Mouse (Mus musculus) thymus, postnatal 14 days (tissue): ENCODE data around the gene Cramp1l.

ENCODE experiments used
- DNase-seq: peaks from one replicate; pipeline ENCODE4 v3.0.0; 2021

Cramp1l gene

DNA sequence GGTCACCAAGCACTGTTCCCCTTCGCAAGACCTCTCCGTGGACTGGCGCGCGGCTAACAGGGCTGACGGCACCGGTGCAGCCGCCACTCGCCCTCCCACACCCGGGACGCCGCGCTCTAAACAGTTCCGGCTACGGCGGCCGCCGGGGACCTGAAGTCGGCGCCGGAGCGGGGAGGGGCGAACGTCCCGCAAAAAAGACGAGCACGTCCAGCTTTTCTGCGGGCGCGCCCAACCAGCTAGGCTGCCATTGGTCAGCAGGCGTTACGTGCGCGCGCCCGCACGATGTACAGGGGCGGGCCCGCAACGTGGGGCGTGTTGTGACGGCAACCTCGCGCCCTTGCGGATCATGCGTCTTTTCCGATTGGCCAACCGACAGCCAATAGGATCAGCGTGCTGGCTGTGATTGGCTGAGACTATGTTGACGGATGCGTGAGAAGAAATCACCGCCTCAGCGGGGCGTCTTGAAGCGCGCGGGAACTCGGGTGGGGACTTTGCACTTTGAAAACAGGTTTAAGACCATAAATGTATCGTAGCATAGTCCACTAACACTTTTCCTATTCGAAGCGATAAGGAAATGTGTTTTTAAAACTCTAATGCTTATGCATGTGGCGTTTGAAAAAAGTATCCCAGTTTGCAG lies at the start of gene Cramp1l, which contains the start of gene Ift140:
Gene Cramp1l, minus strand, starts transcription at position 134 of the 637 bp plus-strand sequence.
Gene Ift140, plus strand, starts transcription at position 431 of the 637 bp plus-strand sequence.
- DNase-seq: peak; percentile 98

DNA sequence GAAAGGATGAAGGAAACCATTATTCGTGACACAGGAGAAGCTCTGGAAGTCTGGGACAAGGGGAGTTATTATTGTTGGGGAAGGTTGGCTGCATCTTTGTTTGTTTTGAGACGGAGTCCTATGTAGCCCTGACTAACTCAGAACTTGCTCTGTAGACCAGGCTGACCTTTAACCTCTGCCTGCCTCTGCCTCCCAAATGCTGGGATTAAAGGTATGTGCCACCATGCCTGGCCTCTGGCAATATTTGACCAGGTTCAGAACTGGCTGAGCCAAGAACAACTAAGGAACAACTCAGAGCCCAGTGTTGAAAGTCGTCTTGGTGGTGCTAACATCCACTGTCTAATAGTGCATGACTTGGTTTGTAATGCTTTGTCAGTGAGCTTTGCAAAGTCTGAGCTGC lies 49.6 kb upstream of the Cramp1l start:
- DNase-seq: no peak

DNA sequence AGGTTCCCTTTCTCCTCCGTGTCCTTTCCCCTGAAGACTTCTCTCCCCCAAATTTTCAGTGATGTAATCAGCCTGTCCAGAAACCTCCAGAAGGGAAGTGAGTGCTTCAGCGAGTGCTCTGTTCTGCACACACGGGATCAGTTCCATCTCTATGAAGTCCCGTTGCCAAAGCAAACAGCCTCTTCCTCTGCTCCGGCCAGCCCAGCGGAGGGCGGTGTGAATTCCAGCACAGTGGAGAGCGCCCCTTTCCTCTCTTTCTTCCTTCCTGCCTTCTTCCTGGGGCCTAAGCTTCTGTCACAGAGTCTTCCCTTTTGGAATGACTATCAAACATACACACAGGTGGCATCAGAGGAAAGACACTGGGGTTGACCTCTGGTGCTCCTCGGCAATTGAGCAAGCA lies 48.8 kb upstream of the Cramp1l start:
- DNase-seq: no peak

DNA sequence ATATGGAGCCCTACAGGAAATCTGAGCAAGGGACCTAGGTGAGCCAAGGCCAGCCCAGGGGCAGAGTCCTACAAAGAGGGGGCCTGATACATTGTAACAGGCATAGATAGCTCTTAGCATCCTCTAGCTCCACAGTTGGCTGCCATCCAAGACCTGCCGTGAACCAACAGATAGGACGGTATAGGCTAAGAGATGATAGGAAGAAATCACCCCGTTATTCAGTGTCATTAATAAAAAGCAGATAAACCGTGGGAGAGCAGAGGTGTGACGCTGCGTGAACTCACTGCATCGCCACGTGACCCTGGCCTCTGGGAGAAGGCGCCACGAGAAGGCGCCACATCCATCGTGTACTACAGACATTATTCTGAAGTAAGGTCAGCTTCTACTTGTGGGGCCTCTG lies 48.3 kb upstream of the Cramp1l start:
- no peak for DNase-seq

DNA sequence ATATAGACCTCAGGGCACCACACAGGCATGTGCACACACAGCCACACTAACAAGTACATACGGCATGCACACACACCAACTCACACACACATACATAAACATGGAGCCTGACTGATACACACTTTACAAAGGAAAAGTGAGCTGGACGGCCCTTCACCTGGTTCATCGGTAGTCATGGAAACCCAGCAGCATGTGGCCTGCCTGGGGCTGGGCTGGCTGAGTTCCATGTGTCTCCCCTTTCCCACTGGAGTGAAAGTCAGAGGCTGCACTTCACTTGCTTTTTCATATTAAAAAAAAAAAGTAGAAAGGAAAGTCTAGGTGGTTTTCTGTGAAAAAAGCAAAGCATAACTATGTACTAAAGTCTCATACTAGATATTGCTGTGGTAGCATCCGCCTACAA lies 47.7 kb upstream of the Cramp1l start:
- no peak for DNase-seq

DNA sequence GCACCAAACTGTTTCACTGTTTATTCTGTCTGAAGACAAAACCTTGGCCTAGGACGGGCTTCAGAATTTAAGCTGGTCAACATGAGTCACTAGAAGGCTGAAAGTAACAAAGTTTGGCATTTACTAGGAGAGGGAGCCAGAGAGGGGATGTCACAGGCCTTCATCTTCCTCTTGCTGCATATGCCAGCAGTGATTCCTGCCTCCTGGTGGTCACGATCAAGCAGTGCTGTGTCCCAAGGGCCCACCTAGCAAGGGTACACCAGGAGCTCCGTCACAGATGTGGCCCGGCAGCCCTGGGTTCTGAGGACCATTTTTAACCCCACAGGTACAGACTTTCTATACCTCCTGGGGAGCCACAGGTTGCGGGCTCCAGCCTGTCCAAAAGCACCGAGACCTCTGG lies 41.5 kb upstream of the Cramp1l start:
- DNase-seq: no peak

DNA sequence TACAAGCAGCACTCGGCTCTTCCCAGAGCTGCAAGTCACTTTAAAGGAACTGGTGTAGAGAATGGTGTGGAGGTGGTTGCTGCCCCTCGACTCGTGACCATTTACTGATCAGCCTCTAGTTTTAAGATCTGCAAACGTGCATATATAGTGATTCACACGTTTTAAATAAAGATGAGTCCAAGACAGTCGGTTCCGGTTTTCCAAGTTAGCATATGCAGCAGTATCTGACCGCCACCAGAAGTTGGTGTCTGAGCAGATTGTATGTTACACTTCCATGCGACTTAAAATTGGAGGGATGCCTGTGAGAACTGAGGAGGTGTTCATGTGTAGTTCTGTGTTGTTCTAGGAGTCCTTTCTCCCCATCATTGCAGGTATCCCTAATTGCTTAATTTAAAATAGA lies 37.7 kb upstream of the Cramp1l start:
- DNase-seq: no peak

DNA sequence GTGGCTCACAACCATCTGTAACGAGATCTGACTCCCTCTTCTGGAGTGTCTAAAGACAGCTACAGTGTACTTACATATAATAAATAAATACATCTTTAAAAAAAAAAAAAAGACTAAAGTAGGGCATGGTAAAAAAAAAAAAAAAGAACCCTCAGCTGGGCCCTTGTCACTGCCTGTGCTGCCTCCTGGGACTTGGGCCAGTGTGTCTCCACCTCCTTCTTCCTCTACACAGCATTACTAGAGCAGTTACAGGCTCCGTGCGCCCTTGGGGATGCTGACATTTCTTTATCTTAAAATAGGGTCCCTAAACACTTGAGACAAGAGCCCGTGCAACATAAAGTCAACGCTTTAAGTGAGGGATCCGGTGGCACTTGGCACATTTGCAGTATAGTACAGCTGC lies 31.6 kb upstream of the Cramp1l start:
- DNase-seq: no peak

DNA sequence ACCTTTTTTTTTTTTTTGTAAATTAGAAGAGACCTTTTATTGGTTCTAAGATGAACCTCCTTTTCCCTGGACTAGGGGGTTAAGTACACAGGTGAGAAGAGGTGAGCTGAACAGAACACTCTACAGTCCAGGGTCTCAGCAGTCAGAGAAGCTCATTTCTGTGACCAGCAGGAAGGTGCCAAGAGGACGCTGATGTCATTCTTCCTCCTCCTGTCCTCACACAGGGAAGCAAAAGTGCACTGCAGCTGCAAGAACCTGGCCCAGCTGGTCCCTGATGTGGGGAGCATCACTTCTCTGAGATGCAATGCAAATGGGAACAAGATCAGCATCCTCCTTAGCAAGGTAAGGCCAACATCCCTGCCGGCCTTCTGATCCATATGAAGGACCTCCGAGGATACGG lies 29.7 kb upstream of the Cramp1l start:
- DNase-seq: no peak

DNA sequence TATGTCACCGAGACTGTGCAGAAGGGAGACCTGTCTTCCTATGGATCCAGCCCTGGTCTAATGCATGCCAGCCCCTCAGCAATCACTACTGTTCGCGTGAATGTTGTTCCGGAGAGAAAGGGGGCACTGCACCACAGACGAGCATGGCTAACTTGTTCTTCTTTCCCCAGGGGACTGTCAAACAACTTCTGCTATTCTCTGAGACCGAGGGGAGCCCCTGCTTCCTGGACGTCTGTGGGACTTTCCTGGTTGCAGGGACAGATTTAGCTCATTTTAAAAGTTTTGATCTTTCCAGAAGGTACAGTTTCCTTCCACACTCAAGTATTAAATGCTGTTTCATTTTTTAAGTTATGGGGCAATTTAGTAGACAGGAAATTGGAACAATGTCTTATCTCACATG lies 29.3 kb upstream of the Cramp1l start:
- DNase-seq: no peak

DNA sequence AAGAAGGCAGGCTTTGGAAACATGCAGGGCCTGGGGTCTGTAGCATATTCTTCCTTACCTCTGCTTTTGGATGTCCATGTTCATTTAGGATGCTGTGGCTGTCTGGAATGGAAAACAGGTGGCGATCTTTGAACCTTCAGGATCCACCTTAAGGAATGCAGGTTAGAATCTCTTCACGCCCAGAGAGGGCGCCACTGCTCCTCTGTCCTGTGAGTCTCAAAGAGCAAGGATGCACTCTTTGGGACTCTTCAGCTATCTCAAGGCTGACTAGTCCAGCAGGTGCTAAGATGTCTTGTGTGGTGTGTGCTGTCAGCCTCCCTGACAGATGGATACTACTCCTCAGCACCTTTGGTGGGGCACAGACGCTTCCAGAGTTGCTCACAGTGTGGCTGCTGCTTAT lies 20.6 kb upstream of the Cramp1l start:
- DNase-seq: no peak

DNA sequence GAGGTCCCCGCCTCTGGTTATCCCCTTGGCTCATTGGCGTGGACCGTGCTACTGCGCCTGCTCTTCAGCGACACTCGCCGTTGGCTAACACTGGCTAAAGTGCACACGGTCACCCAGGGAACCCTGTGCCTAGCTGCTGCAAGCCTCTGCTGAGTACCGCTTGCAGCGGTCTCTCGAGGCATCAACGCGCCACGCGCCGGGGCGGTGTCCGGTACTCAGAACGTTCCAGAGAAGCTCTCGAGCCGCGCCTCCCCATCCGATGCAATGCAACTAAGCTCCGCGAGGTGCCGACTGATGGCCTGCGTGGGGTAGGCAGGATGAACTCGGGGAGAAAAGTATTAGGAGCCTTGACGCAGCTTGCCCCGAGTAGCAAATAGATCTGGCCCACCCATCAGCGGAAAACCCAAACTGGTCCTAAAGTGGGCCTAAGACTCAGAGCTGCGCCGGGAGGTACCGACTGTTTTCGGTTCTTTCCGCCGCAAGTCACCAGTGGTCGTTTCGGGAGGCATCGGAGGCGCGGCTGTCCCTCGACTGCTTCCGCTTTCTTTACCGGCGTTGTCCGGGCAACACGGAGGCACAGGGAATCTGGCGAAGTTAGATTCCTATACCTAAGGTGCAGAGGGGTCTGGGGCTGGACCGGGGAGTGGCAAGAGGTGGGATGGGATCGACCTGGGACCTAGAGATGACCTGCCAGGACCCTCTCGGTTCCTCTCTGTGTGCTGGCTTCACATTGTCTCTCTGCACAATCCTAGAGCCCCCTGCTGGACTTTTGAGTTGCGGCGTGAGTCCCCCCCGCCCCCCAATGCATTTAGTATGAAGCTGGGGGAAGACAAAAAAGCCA lies 924 bp upstream of the Cramp1l start:
- DNase-seq: peak; percentile 66

DNA sequence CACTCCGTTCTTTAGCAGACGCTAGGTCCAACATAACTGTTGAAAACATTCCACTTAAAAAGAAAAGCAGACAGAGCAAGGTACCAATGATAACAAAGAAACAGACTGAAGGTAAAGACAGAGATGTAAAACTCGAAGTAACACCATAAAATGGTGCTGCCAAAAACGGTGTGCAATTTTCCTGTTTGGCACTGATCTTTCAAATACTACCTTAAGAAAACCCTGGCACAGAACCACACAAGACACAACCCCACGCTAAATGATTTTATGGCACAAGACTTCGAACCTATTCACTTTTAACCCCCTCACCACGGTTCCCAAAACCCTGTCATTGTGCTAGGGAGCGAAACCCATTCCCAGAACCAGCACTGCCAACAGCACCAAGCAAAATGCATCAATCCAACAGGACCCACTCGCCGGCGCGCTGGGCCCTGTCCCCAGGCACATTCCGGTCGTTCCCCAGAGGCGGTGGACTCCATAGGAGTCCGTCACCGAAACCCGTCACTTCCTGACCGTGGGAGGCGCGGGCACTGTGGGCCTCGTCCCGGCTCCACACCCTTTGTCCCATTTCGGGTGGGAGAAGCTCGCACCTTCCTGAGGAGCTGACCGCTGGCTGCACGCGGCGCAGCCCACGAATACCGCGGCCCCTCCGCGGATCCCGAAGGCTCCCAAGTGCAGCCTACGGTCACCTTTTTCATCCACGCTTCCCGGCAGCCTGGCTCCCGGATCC lies 582 bp downstream of the Cramp1l start:
- DNase-seq: peak; percentile 47

DNA sequence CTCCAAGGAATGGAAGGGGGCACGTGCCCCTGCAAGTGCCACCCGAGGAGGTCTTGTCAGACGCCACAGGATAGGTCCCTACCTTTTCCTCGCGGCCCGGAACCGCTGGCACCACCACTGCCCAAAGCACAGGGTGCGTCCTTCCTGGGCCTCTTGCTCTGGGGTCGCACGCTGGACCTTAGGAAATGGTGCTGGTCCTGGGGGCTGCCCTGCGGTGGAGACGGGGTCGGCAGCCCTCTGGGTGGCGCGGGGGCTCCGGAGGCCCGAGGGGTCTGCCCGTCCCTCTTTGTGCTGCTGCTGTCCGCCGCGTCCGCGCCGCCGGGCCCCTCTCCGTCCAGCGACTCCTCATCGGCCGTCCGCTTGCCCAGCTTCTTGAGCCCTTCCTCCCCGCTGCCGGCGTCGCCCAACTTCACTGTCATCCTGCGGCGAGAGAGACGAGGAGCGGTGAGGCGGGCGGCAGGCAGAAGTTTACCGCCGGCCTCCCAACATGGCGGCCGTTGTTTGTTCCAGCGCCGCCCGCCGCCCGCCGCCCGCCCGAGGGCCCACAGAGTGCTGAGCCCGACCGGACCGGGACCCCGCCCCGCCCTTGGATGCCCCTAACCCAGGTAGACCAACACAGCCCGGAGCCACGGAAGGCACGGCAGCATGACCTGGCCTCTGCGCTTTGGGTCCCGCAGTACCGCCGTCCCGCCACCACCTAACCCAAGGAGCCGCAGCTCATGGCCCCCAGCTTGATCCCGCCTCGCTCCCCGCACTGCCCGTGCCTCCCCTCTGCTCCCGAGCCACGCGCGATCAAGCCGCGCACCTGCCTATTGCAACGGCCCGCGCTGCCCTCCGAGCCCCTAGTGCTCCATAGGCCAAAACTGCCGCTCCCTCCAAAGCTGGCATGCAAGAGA lies 1.7 kb downstream of the Cramp1l start:
- DNase-seq: peak; percentile 51

DNA sequence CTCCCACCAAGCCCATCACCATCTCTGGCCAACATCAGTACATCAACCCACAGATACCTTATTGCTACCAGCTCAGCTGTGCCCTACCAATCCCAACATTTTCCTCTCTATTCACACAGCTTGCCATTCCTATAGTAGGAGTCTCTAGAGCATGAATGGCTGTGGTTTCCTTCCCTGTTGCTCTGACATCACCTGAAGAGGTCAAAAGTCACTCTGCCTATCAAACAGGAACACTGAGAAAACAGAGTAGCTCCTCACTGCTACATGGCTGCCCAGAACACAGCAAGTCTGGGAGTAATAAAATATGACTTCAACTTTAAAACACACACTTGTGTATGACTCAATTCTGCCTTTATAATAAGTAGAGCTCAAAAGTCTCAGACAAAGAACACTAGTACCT lies 8.1 kb downstream of the Cramp1l start:
- no peak for DNase-seq

DNA sequence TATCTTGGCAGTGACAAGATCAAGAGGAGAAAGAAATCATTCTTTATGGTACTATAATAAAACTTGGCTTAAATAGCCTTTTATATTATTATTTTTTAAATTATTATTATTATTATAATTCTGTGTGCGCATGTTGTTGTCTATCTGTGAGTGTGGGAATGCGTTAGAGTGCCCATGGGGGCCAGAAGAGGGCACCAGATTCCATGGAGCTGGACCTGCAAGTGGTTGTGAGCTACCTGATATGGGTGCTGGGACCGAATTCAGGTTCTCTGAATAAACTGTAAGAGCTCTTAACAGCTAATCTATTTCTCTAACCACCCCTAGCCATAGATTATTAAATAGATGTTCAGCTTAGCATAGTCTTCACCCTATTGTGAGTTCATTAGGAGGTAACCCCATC lies 10.5 kb downstream of the Cramp1l start:
- DNase-seq: no peak

DNA sequence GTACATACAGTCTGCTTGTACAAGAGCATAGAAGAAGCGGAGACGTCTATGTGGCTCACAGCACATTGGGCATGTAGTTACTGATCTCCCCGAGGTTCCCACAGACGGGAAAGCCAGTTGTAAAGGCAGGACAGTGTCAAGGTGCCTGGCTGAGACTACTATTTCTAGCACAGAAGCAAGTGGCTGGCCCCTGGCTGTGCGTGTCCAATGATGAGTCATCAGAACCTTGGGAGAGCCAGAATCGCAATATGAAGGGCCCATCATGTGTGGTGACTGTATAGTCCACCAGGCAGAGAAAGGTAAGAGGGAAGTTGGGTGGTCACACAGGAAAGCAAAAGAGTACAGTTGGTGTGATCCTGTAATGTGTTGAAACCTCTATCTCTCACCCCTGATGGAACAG lies 20.9 kb downstream of the Cramp1l start:
- no peak for DNase-seq

DNA sequence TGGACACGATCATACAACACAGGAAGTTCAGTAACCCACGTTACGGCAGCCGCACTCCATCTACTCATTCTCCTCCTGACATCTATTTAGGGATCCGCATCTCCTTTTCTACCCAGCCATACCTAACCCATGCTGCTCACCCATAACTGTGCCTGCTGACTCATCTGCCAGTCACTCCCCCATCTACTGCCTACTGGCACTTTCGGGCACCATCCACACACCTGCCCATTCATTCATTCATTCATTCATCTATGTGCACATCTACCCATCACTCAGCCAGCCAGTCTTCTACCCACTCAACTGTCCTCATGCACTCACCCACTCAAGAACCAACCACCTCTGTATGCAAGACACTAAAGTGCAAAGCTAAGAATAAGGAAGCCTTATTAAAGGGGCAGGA lies 28.4 kb downstream of the Cramp1l start:
- DNase-seq: no peak

DNA sequence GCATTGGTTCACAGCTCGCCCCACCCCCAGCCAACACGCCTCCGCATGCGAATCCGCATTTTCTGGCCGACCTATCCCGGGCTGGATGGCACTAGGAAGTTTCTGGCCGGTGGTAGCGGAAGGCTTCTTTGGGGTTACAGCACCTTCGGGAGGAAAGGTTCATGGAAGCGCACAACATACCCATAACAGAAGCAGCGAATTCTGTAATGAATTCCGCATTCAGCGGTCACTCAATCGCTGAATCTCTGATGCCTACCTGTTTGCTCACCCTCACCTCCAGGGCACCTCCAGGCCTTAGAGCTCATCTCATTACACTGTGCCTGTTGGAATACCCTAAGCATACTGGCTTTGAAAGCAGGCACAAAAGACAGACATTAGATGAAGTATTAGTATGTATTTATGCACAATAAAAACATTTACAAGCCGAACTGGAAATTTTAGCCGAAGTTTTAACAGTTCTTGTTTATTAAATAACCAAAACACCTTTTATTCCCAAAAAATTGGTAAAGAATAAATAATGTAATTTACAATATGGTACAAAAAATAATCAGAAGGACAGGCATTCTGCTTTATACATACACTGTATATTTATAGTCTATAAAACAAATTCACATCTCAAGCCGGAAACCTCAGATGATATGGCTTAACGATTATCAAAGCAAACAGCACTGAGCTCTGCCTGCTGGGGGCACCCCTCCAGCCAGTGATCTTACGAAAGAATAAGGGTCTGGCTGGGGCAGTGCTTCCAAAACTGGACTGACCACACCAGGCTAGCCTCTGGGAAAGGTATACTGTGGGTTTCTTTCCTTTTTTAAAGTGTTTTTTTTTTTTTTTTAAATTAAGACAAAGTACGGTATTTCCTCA lies 54.5 kb downstream of the Cramp1l start:
- DNase-seq: no peak

DNA sequence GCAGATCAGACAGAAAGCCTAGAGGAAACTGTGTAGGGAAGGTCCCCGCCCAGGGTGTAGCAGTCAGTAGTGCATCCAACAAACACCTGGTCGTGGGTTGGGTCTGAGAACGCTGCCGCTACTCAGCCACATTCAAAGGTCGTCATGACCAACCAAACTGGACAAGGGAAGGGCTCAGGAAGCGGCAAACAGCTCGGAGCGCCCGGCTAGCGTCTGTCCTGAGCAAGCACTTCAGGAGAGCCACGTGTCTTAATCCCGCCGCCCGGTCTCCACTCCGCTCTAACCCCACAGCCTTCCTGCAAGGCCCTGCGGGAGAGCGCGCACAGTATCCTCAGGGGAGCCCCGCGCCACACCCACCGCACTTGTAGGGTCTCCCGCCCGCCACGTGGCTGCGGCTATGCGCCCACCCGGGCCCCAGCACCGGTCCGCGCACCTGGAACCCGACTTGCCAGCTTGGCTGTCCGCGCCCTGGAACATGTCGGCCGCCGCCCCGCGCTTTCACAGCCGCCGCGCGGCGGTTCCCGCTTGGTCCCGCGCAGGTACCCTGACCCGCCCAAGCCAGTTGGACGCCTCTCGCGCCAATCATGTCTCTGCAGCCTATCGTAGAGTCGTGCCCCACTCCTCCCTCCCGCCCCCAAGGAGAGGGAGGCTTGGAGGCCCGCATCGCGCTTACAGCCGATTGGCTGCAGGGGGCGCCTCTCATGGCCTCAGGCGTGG lies 55.3 kb downstream of the Cramp1l start, which contains the start of gene Jpt2:
Gene Jpt2, minus strand, starts transcription at position 555 of the 717 bp plus-strand sequence.
- DNase-seq: peak; percentile 97

DNA sequence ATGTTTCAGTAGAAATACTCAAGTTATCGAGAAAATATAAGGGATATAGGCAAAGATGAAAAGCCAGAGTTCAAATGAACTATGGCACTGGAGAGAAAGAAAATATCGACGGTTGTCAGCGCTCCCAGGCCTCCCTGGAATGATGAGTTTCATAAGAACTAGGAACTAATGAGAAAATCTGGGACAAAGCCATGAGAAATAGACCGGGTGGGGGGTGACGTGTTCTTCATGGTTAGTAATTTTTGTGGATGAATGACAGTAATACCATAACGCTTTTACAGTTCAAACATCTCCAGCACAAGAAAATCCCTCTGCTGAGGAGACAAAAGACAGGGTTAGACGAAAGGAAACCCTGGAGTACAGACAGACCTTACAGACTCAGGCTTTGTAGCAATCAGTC lies 56.2 kb downstream of the Cramp1l start:
- DNase-seq: no peak
